Mouse (Mus musculus): ENCODE measurements around the gene Samd4b. TPM values are rescaled to one million over a fixed set of nuclear protein-coding genes. Genes with fewer than 3 reads are reported as not detected.
A peak's percentile ranks its signal among the peaks of the same experiment; 100 is the strongest.
"Not testable (repeated sequence)": the region's sequence is repeated elsewhere in the genome, so short reads cannot be mapped to it uniquely, and the experiment has no call there.

Samd4b gene
- polyA plus RNA-seq, 1 experiment from 2014 or later = 35.6 TPM

GRCm38 (mm10) chr7:28398696-28399340, 199.1 kb downstream of the Samd4b start:
- H3K27ac ChIP-seq = no peak overlapping the region
- H3K4me2 ChIP-seq (replicated peaks) = no peak overlapping the region
- no peak overlapping the region for H3K9ac ChIP-seq
- no peak overlapping the region for H3K4me3 ChIP-seq
- 91% methylated on average over 10 of the region's 10 CpGs for WGBS
- peaks cover 3% of the 10 kb centered on the region for H3K4me1 ChIP-seq
- H3K9me3 ChIP-seq (replicated peaks) = no peaks in the 10 kb centered on the region
- no peak for ATAC-seq (ENCODE audit: low FRiP score)
- no peaks in the 10 kb centered on the region for H3K27me3 ChIP-seq
- peaks cover 80% of the 10 kb centered on the region for H3K36me3 ChIP-seq

DNA sequence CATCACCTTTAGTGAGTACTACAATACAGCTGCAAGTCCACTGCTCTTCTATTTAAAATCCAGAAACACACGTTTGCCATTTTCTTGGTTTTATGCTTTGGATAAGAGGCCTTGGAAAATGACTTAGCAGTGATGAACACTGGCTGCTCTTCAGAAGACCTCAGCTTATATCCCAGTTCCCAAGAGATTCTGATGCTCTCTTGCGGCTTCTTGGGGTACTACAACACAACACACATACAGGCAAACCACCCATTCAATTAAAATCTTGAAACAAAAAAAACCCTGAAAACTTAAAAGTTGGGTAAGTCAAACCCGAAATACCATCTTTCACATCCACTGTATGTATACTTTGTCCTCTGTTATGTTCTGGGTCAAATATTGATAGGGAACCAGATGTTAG, 199.9 kb downstream of the Samd4b start:
- Histone ChIP-seq H3K27ac (no peak overlapping the region), H3K4me1 (peaks cover 9% of the 10 kb centered on the region), H3K36me3 (peaks cover 72% of the 10 kb centered on the region), H3K27me3 (no peaks in the 10 kb centered on the region), H3K4me2 (replicated peaks) (no peak overlapping the region), H3K9ac (no peak overlapping the region), H3K9me3 (replicated peaks) (no peaks in the 10 kb centered on the region), H3K4me3 (no peak overlapping the region)
- no peak for ATAC-seq (ENCODE audit: low FRiP score)
- WGBS = 72% methylated on average over 3 of the region's 3 CpGs

GRCm38 (mm10) chr7:28395425-28395824, 202.5 kb downstream of the Samd4b start:
- Histone ChIP-seq H3K4me3 (no peak overlapping the region), H3K9ac (no peak overlapping the region), H3K27ac (no peak overlapping the region), H3K9me3 (replicated peaks) (no peaks in the 10 kb centered on the region), H3K27me3 (no peaks in the 10 kb centered on the region), H3K36me3 (peaks cover 51% of the 10 kb centered on the region), H3K4me2 (replicated peaks) (no peak overlapping the region), H3K4me1 (peaks cover 18% of the 10 kb centered on the region)
- 95% methylated on average over 4 of the region's 4 CpGs for WGBS
- ATAC-seq (ENCODE audit: low FRiP score) = no peak

- ATAC-seq (ENCODE audit: low FRiP score) = no peak; the same call in 1 of the 2 replicates
- Histone ChIP-seq H3K4me1 (peaks cover 18% of the 10 kb centered on the region), H3K4me3 (peak overlapping the region; percentile 91), H3K27me3 (no peaks in the 10 kb centered on the region), H3K36me3 (peaks cover 54% of the 10 kb centered on the region), H3K27ac (peak overlapping the region; percentile 86), H3K9me3 (replicated peaks) (no peaks in the 10 kb centered on the region), H3K4me2 (replicated peaks) (peak overlapping the region; percentile 99), H3K9ac (peak overlapping the region; percentile 76)
- WGBS = 6% methylated on average over 22 of the region's 22 CpGs
These were observed 204.5 kb downstream of the Samd4b start for GRCm38 (mm10) chr7:28393272-28393951.

GRCm38 (mm10) chr7:28392429-28393271, 205.3 kb downstream of the Samd4b start, which contains the start of the genes Med29 and Paf1:
Med29 (minus strand) TSS chr7:28392708.
Paf1 (plus strand) TSS chr7:28392951.
- Histone ChIP-seq H3K4me3 (peak within 1 kb of the TSS; percentile 91), H3K27ac (peak within 1 kb of the TSS; percentile 86), H3K4me2 (replicated peaks) (peak within 1 kb of the TSS; percentile 99), H3K36me3 (peaks cover 53% of the 10 kb centered on the region), H3K9me3 (replicated peaks) (no peaks in the 10 kb centered on the region), H3K9ac (peak within 1 kb of the TSS; percentile 76), H3K27me3 (no peaks in the 10 kb centered on the region), H3K4me1 (peaks cover 18% of the 10 kb centered on the region)
- ATAC-seq (ENCODE audit: low FRiP score) = peak; percentile 98
- WGBS = under 1% methylated on average over 58 of the region's 58 CpGs

DNA sequence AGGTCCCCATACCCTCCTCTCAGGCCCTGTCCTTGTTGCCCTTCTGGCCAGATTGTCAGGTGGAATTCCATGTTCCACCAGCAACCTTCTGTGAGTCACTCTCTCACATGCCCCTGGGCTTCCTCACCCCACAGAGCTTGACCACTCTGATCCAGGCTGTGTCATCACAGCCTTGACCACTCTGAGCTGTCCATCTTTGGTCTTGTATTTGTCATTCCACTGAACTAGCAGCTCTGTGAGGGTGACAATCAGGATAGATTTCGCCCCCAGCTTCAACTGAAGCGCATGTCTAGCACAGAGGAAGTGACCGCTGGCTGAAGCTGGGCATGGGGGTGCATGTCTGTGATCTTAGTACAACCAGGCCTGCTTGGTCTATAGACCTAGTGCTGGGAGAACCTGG, 207.6 kb downstream of the Samd4b start:
- no peak overlapping the region for H3K27ac ChIP-seq
- no peak overlapping the region for H3K9ac ChIP-seq
- 92% methylated on average over 3 of the region's 3 CpGs for WGBS
- no peak for ATAC-seq (ENCODE audit: low FRiP score)
- H3K27me3 ChIP-seq = no peaks in the 10 kb centered on the region
- H3K9me3 ChIP-seq (replicated peaks) = no peaks in the 10 kb centered on the region
- peaks cover 18% of the 10 kb centered on the region for H3K4me1 ChIP-seq
- H3K36me3 ChIP-seq = peaks cover 46% of the 10 kb centered on the region
- no peak overlapping the region for H3K4me3 ChIP-seq
- H3K4me2 ChIP-seq (replicated peaks) = no peak overlapping the region

DNA sequence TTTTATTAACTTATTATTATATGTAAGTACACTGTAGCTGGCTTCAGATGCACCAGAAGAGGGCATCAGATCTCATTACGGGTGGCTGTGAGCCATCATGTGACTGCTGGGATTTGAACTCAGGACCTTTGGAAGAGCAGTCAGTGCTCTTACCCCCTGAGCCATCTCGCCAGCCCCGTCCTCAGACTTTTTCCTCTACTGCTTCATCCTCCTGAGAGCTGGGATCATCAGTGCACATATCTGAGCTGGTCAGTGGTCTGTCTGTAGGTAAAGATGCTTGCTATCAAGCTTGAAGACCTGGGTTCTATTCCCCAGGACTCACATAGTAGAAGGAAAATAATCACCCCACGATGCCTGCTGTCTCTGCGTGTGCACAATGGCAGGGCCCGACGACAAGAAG, 210.6 kb downstream of the Samd4b start:
- not testable (repeated sequence) for H3K4me2 ChIP-seq (replicated peaks); H3K4me3 ChIP-seq; ATAC-seq (ENCODE audit: low FRiP score); H3K9ac ChIP-seq; H3K27ac ChIP-seq; H3K9me3 ChIP-seq (replicated peaks); H3K27me3 ChIP-seq
- Histone ChIP-seq H3K4me1 (peaks cover 16% of the 10 kb centered on the region), H3K36me3 (peaks cover 41% of the 10 kb centered on the region)
- WGBS = 88% methylated on average over 7 of the region's 7 CpGs

DNA sequence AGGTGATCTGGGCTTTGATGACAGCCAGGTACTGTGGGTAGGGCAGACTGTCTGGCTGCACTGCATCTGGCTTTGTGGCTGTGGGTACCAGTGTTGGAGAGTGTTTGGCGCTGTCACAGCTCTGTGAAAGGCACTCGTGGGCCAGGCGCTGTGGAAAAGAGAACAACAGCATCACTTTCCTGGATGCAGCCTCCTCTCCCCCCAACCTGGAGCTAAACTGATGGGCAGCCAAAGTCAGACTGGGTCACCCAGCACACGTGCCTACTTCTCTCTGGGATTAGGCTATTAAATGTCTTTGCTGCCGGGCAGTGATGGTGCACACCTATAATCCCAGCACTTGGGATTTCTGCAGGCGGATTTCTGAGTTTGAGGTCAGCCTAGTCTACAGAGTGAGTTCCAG, 211.1 kb downstream of the Samd4b start:
- WGBS = 84% methylated on average over 6 of the region's 6 CpGs
- H3K9me3 ChIP-seq (replicated peaks); H3K27me3 ChIP-seq; H3K4me2 ChIP-seq (replicated peaks); H3K9ac ChIP-seq; H3K4me3 ChIP-seq; H3K27ac ChIP-seq; ATAC-seq (ENCODE audit: low FRiP score): not testable (repeated sequence)
- Histone ChIP-seq H3K36me3 (peaks cover 41% of the 10 kb centered on the region), H3K4me1 (peaks cover 21% of the 10 kb centered on the region)

- ATAC-seq (ENCODE audit: low FRiP score) = peak; percentile 41; the same call in 1 of the 2 replicates
- H3K9ac ChIP-seq = no peak overlapping the region
- WGBS = 25% methylated on average over 4 of the region's 4 CpGs
- peaks cover 41% of the 10 kb centered on the region for H3K36me3 ChIP-seq
- no peak overlapping the region for H3K4me3 ChIP-seq
- peaks cover 21% of the 10 kb centered on the region for H3K4me1 ChIP-seq
- H3K9me3 ChIP-seq (replicated peaks) = no peaks in the 10 kb centered on the region
- H3K27ac ChIP-seq = no peak overlapping the region
- no peak overlapping the region for H3K4me2 ChIP-seq (replicated peaks)
- H3K27me3 ChIP-seq = no peaks in the 10 kb centered on the region
These were observed 211.5 kb downstream of the Samd4b start for GRCm38 (mm10) chr7:28386462-28386861.

DNA sequence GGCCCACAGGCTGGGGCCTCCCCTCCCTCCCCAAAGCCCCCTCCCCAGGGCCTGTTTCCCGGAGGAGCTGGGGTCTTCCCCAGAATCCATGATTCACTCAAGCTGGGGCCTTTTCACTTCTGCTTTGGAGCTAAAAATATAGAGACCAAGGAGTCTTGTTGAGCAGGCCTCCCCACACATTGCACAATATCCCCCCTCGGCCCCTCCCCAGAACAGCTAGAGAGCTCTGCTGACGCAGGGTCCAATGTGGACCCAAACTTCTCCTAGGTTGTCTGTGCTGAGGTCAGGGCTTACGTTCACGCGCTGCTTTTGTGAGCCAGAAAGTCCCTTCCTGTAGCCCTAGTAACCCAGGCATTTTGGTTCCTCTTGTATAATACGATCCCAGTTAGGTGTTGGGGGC, 211.9 kb downstream of the Samd4b start:
- Histone ChIP-seq H3K9me3 (replicated peaks) (no peaks in the 10 kb centered on the region), H3K36me3 (peaks cover 41% of the 10 kb centered on the region), H3K4me2 (replicated peaks) (no peak overlapping the region), H3K27ac (no peak overlapping the region), H3K9ac (no peak overlapping the region), H3K4me3 (no peak overlapping the region), H3K4me1 (peaks cover 22% of the 10 kb centered on the region), H3K27me3 (peaks cover 1% of the 10 kb centered on the region; the same call in 1 of the 2 replicates)
- WGBS = 95% methylated on average over 7 of the region's 7 CpGs
- ATAC-seq (ENCODE audit: low FRiP score) = no peak

GRCm38 (mm10) chr7:28385196-28385595, 212.7 kb downstream of the Samd4b start:
- Histone ChIP-seq H3K9me3 (replicated peaks) (no peaks in the 10 kb centered on the region), H3K9ac (no peak overlapping the region), H3K4me1 (peaks cover 28% of the 10 kb centered on the region), H3K27me3 (peaks cover 3% of the 10 kb centered on the region; the same call in 1 of the 2 replicates), H3K4me2 (replicated peaks) (no peak overlapping the region), H3K36me3 (peaks cover 33% of the 10 kb centered on the region), H3K4me3 (no peak overlapping the region), H3K27ac (no peak overlapping the region)
- ATAC-seq (ENCODE audit: low FRiP score) = no peak
- 92% methylated on average over 9 of the region's 9 CpGs for WGBS

- Histone ChIP-seq H3K27me3 (peaks cover 3% of the 10 kb centered on the region; the same call in 1 of the 2 replicates), H3K4me2 (replicated peaks) (no peak overlapping the region), H3K4me1 (peaks cover 33% of the 10 kb centered on the region), H3K27ac (no peak overlapping the region), H3K9ac (no peak overlapping the region), H3K36me3 (peaks cover 24% of the 10 kb centered on the region), H3K9me3 (replicated peaks) (no peaks in the 10 kb centered on the region), H3K4me3 (no peak overlapping the region)
- 84% methylated on average over 6 of the region's 6 CpGs for WGBS
- ATAC-seq (ENCODE audit: low FRiP score) = no peak
These were observed 213.8 kb downstream of the Samd4b start for GRCm38 (mm10) chr7:28384162-28384561.

Data from hindbrain, embryonic 12.5 days (tissue).